Mouse (Mus musculus) hindbrain, embryonic 13.5 days (tissue): ENCODE results near the gene Ampd3. TPM values are rescaled to one million over a fixed set of nuclear protein-coding genes. Genes with fewer than 3 reads are reported as not detected.

Experiments used
- ATAC-seq: fragments of 200-750 bp; cut with Nextera tagmentation; 2 replicates; pipeline ENCODE4 v1.8.0; 2017; ENCODE audit warnings: moderate TSS enrichment; ENCODE audit not compliant: low FRiP score
- H3K27ac ChIP-seq: fragments of 300-500 bp; sonication (generic); 2 replicates; pipeline ENCODE4 v1.5.1; 2015; ENCODE audit warnings: inconsistent platforms, mild to moderate bottlenecking, moderate library complexity
- H3K27me3 ChIP-seq: fragments of 300-500 bp; sonication (generic); 2 replicates; pipeline ENCODE4 v1.6.1; 2015; ENCODE audit warnings: mild to moderate bottlenecking, inconsistent platforms
- H3K36me3 ChIP-seq: fragments of 300-500 bp; sonication (generic); 2 replicates; pipeline ENCODE4 v1.6.1; 2015; ENCODE audit warnings: mild to moderate bottlenecking, inconsistent platforms
- H3K4me1 ChIP-seq: fragments of 300-500 bp; sonication (generic); replicated peaks from 2 replicates; pipeline ENCODE4 v1.6.1; 2015; ENCODE audit warnings: inconsistent platforms
- H3K4me2 ChIP-seq: fragments of 300-500 bp; sonication (generic); 2 replicates; pipeline ENCODE4 v1.6.1; 2015; ENCODE audit warnings: inconsistent platforms, mild to moderate bottlenecking, moderate library complexity
- H3K4me3 ChIP-seq: fragments of 300-500 bp; sonication (generic); 2 replicates; pipeline ENCODE4 v1.5.1; 2015; ENCODE audit warnings: mild to moderate bottlenecking, inconsistent platforms
- H3K9ac ChIP-seq: fragments of 300-500 bp; sonication (generic); 2 replicates; pipeline ENCODE4 v1.6.1; 2015; ENCODE audit warnings: mild to moderate bottlenecking, inconsistent platforms
- H3K9me3 ChIP-seq: fragments of 300-500 bp; sonication (generic); 2 replicates; pipeline ENCODE4 v1.6.1; 2016; ENCODE audit warnings: inconsistent platforms
- WGBS: fragments of 180-500 bp; shearing (Covaris S2); methylation state at CpG from one replicate; pipeline ENCODE4 v1.1.7; 2015; 5-methylcytosine and 5-hydroxymethylcytosine counted together
- polyA plus RNA-seq: library from polyadenylated mRNA; unstranded; fragments of >200 nt; fragmentation: Nextera tagmentation; extraction: Ambion mirVana; gene quantifications from 2 replicates; pipeline ENCODE4 v1.2.1, GENCODE M21; 2015

Gene Ampd3
- polyA plus RNA-seq, 1 experiment from 2014 or later = 4.9 TPM

DNA sequence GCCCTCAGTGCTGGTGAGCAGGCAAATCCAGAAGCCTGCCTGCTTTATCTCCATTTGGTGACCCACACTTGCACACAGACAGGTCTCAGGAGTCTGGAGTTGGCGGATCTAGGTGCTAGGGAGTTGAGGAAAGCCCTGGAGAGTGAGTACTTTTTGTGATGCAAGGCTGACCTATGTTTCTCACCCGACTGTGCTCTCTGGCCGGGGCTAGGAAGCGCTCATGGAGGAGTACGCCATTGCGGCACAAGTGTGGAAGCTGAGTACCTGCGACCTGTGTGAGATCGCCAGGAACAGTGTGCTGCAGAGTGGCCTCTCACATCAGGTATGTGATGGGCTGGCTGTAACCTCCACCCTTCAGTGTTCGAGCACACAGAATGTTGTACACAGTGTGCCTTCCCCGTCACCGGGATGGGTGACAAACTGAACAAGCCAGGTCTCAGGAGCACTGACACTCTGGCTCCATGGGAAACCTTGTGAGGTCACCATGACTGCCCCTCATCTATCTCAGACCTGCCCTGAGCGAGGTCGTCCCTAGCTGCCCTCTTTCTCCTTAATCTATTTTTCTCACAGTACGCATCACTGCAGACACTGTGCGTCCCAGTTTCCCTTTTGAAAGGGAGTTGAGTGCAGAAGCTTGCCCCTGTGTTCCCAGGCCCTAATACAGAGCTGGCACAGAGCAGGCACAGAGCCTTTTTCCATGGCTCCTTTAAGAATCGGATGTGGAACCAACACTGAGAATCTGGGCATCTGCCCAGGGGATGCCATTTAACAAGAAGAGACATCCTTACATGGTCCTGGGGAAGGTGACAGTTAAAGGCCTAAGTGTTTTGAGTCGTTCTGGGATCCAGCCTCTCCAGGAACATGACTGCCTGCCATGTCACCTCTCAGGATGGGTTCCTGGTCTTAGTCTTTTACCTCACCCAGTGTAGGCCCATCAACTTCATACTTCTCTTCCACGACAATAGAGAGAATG, 41.9 kb downstream of the Ampd3 start:
- peak overlapping the region; percentile 35 for H3K9ac ChIP-seq
- ATAC-seq = no peak

DNA sequence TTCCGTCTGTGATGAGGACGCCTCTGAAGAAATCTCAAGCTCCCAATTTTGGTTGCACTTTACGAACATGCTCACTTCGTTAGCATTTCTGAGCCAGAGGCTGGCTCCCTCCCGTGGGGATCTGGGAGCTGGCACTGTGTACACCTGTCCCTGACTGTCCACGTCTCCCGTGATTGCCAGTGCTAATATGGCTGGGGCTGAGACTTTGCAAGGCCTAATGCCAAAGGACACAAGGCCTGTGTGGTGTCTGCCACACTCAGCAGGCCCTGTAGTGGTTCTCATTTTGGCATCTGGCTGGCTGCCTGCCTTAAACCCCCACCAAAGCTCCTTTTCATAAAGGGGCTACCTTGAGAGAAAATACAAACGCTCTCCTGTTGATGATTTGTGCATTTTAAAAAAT, 43.0 kb downstream of the Ampd3 start:
- peaks cover 7% of the 10 kb centered on the region for H3K36me3 ChIP-seq
- ATAC-seq = no peak
- H3K9me3 ChIP-seq = no peaks in the 10 kb centered on the region
- no peak overlapping the region for H3K4me2 ChIP-seq
- H3K9ac ChIP-seq = no peak overlapping the region
- WGBS = 87% methylated on average over 8 of the region's 8 CpGs
- no peak overlapping the region for H3K27ac ChIP-seq
- no peaks in the 10 kb centered on the region for H3K27me3 ChIP-seq
- no peak overlapping the region for H3K4me3 ChIP-seq
- peaks cover 9% of the 10 kb centered on the region; the same call in 1 of the 2 replicates for H3K4me1 ChIP-seq

More for the DNA sequence above, 41.9 kb downstream of the Ampd3 start:
- H3K4me3 ChIP-seq = no peak overlapping the region
- WGBS = 83% methylated on average over 18 of the region's 18 CpGs
- no peaks in the 10 kb centered on the region for H3K9me3 ChIP-seq
- peaks cover 9% of the 10 kb centered on the region; the same call in 1 of the 2 replicates for H3K4me1 ChIP-seq
- no peak overlapping the region for H3K27ac ChIP-seq
- H3K27me3 ChIP-seq = no peaks in the 10 kb centered on the region
- no peak overlapping the region for H3K4me2 ChIP-seq
- H3K36me3 ChIP-seq = peaks cover 7% of the 10 kb centered on the region

DNA sequence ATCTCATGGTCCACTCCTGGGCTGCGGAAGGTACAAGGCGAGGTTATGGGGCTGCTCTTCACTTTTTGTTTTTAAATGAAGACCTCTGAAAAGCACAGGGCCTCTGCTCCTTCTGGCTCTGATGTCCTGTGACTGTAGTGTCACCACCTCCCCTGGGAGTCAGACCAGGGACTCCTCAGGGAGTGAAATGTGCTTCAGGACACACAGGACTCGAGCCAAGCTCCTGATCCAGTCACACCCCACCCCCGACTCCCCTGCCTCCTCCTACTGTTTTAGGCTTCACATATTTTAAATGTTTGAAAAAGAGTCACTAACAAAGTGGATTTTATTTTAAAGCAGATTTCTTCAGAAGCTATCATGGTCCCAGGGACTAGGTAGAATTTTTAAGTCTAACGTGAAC, 43.5 kb downstream of the Ampd3 start:
- H3K27me3 ChIP-seq = no peaks in the 10 kb centered on the region
- H3K27ac ChIP-seq = no peak overlapping the region
- WGBS = 83% methylated on average over 5 of the region's 5 CpGs
- no peak overlapping the region for H3K4me3 ChIP-seq
- peaks cover 7% of the 10 kb centered on the region for H3K36me3 ChIP-seq
- ATAC-seq = no peak
- no peak overlapping the region for H3K9ac ChIP-seq
- no peak overlapping the region for H3K4me2 ChIP-seq
- no peaks in the 10 kb centered on the region for H3K9me3 ChIP-seq
- H3K4me1 ChIP-seq = peaks cover 9% of the 10 kb centered on the region; the same call in 1 of the 2 replicates

DNA sequence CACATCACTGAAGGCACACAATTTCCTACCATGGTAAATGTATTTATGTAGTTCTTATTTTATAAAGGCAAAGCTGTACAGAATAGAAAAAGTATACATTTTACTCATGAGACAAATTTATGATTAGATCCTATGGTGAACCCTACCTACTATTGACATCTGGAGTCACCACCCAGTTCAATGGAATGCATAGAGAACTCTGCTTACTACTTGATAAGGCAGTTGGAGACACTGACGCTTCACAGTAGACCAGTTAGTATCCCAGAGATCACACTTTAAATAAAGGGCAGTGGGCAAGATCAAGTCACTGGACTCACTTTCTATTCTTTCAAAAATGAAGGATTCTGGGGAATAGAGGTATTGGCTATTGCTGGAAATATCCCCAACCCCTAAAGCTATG, 46.0 kb downstream of the Ampd3 start:
- ATAC-seq = no peak
- H3K4me3 ChIP-seq = no peak overlapping the region
- no peaks in the 10 kb centered on the region for H3K9me3 ChIP-seq
- peaks cover 7% of the 10 kb centered on the region for H3K36me3 ChIP-seq
- WGBS = 98% methylated on average over 1 of the region's 1 CpGs
- peaks cover 9% of the 10 kb centered on the region; the same call in 1 of the 2 replicates for H3K4me1 ChIP-seq
- H3K27ac ChIP-seq = no peak overlapping the region
- H3K9ac ChIP-seq = no peak overlapping the region
- no peaks in the 10 kb centered on the region for H3K27me3 ChIP-seq
- no peak overlapping the region for H3K4me2 ChIP-seq

DNA sequence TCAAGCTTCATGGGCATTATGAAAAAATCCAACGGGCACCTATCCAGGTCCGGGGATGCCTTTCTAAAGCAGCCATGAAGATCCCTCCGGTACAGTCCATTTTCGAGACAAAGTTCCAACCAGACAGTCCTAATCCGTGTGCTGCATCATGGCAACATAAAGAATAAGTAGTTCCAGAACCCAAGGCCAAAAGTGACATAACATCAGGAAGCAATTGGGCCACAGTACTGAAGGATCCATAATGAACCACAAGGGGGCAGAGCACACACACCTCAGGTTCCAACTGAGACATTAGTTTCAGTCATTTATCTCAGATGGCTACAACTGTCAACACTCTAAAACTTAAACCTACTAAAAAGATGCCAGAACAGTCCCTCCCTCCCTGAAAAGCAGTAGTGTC, 48.0 kb downstream of the Ampd3 start:
- WGBS = 71% methylated on average over 5 of the region's 5 CpGs
- H3K27me3 ChIP-seq = no peaks in the 10 kb centered on the region
- H3K36me3 ChIP-seq = peaks cover 7% of the 10 kb centered on the region
- H3K27ac ChIP-seq = no peak overlapping the region
- ATAC-seq = no peak
- H3K9ac ChIP-seq = no peak overlapping the region
- no peak overlapping the region for H3K4me3 ChIP-seq
- no peak overlapping the region for H3K4me2 ChIP-seq
- H3K4me1 ChIP-seq = peaks cover 5% of the 10 kb centered on the region
- H3K9me3 ChIP-seq = no peaks in the 10 kb centered on the region

DNA sequence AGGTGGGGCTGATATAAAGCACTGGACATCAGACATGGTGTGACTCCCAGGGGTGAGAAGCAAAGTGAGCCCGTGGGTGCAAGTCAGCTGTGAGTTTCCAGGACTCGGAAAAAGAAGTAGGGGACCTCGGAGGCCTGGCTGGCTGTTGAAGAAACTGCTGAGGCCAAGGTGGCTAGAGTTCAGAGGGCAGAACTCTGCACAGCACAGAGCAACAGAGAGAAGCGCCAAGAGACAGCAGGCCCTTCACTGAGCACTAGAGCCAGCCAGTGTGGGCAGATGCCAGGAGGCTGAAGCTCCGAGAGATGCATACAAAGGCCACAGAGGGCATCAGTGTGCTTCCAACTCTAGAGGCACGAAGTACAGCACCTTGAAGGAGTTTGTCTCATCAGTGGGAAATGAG, 50.2 kb downstream of the Ampd3 start:
- Histone ChIP-seq H3K9ac (no peak overlapping the region; the same call in 1 of the 2 replicates), H3K4me3 (no peak overlapping the region), H3K4me2 (no peak overlapping the region), H3K4me1 (peaks cover 5% of the 10 kb centered on the region), H3K27me3 (no peaks in the 10 kb centered on the region), H3K36me3 (peaks cover 8% of the 10 kb centered on the region), H3K27ac (no peak overlapping the region), H3K9me3 (no peaks in the 10 kb centered on the region)
- ATAC-seq = no peak
- WGBS = 85% methylated on average over 6 of the region's 6 CpGs

DNA sequence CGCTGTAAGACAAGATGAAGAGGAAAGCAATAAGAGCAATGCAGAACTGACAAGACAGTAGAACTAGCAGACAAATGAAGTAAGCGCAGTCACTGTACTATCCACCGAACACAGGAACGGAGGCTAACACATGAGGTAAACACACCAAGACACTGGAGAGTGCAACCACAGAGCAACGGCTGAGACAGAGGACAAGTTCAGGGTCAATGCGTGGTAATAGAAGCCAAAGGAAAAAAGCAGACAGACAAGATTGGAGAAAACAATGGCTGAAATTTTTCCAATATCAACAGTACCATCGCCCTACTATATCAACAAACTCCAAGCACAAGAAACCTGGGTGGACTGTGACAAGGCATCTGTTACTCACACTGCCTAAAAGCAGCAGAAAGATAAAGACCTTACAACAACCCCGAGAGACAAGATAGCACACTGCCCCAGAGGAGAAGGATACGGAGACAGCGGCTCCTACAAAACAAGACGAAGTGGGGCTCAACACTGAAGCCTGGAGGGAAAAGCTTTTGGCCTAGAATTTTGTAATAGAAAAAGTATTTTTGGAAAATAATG, 50.9 kb downstream of the Ampd3 start:
- Histone ChIP-seq H3K27me3 (no peaks in the 10 kb centered on the region), H3K36me3 (peaks cover 15% of the 10 kb centered on the region), H3K9ac (no peak overlapping the region), H3K4me1 (peaks cover 5% of the 10 kb centered on the region), H3K4me3 (no peak overlapping the region), H3K4me2 (no peak overlapping the region), H3K9me3 (no peaks in the 10 kb centered on the region), H3K27ac (no peak overlapping the region)
- ATAC-seq = no peak
- 87% methylated on average over 11 of the region's 11 CpGs for WGBS

DNA sequence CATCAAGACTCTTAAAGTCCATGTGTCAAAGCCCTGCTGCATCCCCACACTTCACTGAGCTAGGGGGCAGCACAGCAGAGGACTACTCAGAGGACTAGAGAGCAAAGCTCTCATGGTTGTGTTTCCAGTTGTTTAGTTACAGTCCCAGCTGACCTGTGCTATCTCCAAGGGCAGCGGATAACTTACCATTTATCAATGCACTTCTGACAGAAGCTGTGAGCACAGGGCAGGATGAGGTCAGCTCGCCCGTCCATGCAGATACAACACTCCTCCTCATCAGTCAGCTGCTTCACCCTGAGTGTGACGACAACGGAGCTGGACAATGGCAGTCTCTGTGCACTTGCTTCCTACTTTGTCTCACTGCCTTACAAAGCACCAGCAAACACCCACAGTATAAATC, 53.1 kb downstream of the Ampd3 start:
- Histone ChIP-seq H3K4me2 (no peak overlapping the region), H3K9me3 (no peaks in the 10 kb centered on the region), H3K27me3 (no peaks in the 10 kb centered on the region), H3K36me3 (peaks cover 25% of the 10 kb centered on the region), H3K9ac (no peak overlapping the region), H3K4me3 (no peak overlapping the region), H3K4me1 (peaks cover 5% of the 10 kb centered on the region), H3K27ac (no peak overlapping the region)
- ATAC-seq = 0 out of 2 replicates have a peak, but pooled peaks have one; percentile 46
- WGBS = 21% methylated on average over 5 of the region's 5 CpGs

DNA sequence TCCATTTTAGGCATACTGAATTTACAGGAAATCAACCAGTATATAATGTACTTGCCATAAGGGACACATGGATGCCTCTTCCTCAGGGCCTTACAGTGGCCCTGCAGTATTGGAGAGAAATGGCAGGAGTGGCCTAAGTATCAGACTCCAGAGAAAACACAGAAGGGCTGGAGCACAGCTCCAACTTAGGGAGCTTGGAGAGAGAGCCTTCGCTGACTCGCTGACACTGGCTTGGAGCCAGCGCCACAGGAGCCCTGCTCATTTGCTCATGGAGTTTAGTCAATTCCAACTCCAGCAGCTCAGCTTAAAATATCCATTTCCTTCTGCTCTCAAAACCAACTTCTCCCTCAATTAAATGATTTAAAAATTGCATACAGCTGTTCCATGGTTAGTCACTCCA, 53.6 kb downstream of the Ampd3 start:
- no peak overlapping the region for H3K4me2 ChIP-seq
- H3K36me3 ChIP-seq = peaks cover 25% of the 10 kb centered on the region
- no peak for ATAC-seq
- H3K27me3 ChIP-seq = no peaks in the 10 kb centered on the region
- no peak overlapping the region for H3K27ac ChIP-seq
- no peaks in the 10 kb centered on the region for H3K9me3 ChIP-seq
- no peak overlapping the region for H3K4me3 ChIP-seq
- no peak overlapping the region for H3K9ac ChIP-seq
- 65% methylated on average over 3 of the region's 3 CpGs for WGBS
- peaks cover 5% of the 10 kb centered on the region for H3K4me1 ChIP-seq

DNA sequence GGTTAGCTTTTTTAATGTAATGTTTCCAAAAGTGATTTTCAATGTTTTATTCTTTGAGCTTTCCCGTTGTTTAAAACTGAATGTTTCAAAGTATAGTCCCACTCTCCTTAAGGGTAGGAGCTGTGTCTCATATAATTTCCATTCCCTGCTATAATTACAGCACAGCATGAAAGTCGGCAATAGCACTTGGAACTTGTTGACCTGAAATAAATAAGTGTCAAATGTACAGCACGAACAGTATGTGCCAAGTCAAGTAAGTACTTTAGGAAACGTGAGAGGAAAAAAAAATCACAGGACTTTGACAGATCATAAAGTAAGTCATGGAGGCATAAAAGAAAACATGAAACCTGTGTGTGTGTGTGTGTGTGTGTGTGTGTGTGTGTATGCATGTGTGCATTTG, 54.0 kb downstream of the Ampd3 start:
- no peak overlapping the region for H3K9ac ChIP-seq
- H3K27ac ChIP-seq = no peak overlapping the region
- H3K9me3 ChIP-seq = no peaks in the 10 kb centered on the region
- ATAC-seq = no peak
- peaks cover 5% of the 10 kb centered on the region for H3K4me1 ChIP-seq
- no peaks in the 10 kb centered on the region for H3K27me3 ChIP-seq
- H3K4me2 ChIP-seq = no peak overlapping the region
- no peak overlapping the region for H3K4me3 ChIP-seq
- H3K36me3 ChIP-seq = peaks cover 25% of the 10 kb centered on the region
- WGBS = 72% methylated on average over 4 of the region's 4 CpGs

DNA sequence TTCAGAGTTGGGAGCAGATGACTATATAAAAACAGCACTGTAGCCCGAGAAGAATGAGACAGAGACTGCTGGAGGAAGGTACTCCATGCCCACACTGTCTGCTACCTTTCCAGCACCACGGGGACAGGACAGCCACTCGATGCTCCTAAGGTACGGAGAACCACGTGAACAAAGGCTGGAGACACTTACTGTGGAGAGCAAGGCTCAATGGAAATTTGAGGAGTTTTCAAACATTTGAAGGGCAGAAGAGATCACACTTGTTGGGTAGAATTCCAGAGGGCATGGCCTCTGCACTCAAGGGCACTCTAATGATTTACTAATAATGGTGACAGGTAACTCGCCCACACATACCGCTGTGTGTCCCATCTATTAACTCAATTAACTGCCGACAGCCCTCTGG, 55.1 kb downstream of the Ampd3 start:
- no peak for ATAC-seq
- H3K27ac ChIP-seq = no peak overlapping the region
- WGBS = 91% methylated on average over 8 of the region's 8 CpGs
- H3K9ac ChIP-seq = no peak overlapping the region
- H3K4me2 ChIP-seq = no peak overlapping the region
- H3K27me3 ChIP-seq = no peaks in the 10 kb centered on the region
- peaks cover 5% of the 10 kb centered on the region for H3K4me1 ChIP-seq
- H3K36me3 ChIP-seq = peaks cover 30% of the 10 kb centered on the region
- no peaks in the 10 kb centered on the region for H3K9me3 ChIP-seq
- H3K4me3 ChIP-seq = no peak overlapping the region

DNA sequence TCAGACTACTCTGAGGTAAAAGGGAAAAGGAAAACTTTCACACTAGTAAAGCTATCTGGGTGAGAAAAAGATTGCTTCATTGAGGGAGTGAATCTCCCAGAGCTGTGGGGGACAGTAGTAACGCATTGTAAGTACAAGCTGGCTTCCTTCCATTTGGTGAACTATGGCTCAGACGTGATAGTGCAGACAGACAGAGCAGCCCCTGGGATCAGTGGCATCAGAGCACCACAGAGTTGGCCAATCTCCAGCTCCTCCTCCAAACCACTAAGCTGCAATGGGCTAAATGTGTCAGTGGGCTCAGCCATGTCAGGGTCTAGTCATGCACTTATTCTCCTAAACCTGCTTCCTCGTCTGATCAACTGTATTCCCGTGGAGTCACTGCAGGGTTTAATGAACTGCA, 55.6 kb downstream of the Ampd3 start:
- Histone ChIP-seq H3K4me2 (no peak overlapping the region), H3K36me3 (peaks cover 35% of the 10 kb centered on the region), H3K27me3 (no peaks in the 10 kb centered on the region), H3K27ac (no peak overlapping the region), H3K4me3 (no peak overlapping the region), H3K9me3 (no peaks in the 10 kb centered on the region), H3K9ac (no peak overlapping the region), H3K4me1 (peaks cover 5% of the 10 kb centered on the region)
- ATAC-seq = no peak
- 86% methylated on average over 4 of the region's 4 CpGs for WGBS
